Mouse (Mus musculus) ES-Bruce4 (cell line): ENCODE measurements around the gene Foxp2.

Source experiments
- CTCF ChIP-seq: IDR thresholded peaks from one replicate; pipeline ENCODE4 v1.8.1; 2011; ENCODE audit warnings: low read depth, low read length
- EP300 ChIP-seq: IDR thresholded peaks from 2 replicates; pipeline ENCODE4 v1.6.1; 2011; ENCODE audit warnings: low read depth, low read length; ENCODE audit not compliant: insufficient read depth
- POLR2A ChIP-seq: IDR thresholded peaks from one replicate; pipeline ENCODE4 v1.8.1; 2011; ENCODE audit warnings: low read length; ENCODE audit not compliant: insufficient read depth

- TF ChIP-seq CTCF: no peak
- TF ChIP-seq POLR2A: no peak
- no peak for TF ChIP-seq EP300
Observed at GRCm38 (mm10) chr6:15397485-15397884, 496.3 kb downstream of the Foxp2 start.
